Mouse (Mus musculus) forebrain, embryonic 15.5 days (tissue): ENCODE results near the gene Nrm. TPM values are rescaled to one million over a fixed set of nuclear protein-coding genes. Genes with fewer than 3 reads are reported as not detected.

Source experiments
- ATAC-seq: fragments of 200-750 bp; cut with Nextera tagmentation; replicated peaks from 2 replicates; pipeline ENCODE4 v1.8.0; 2017; ENCODE audit warnings: mild to moderate bottlenecking, moderate TSS enrichment, moderate library complexity
- H3K27ac ChIP-seq: fragments of 300-500 bp; sonication (generic); replicated peaks from 2 replicates; pipeline ENCODE4 v1.5.1; 2015; ENCODE audit warnings: mild to moderate bottlenecking, inconsistent platforms
- H3K27me3 ChIP-seq: fragments of 300-500 bp; sonication (generic); 2 replicates; pipeline ENCODE4 v1.6.1; 2015; ENCODE audit warnings: inconsistent platforms
- H3K36me3 ChIP-seq: fragments of 300-500 bp; sonication (generic); 2 replicates; pipeline ENCODE4 v1.6.1; 2015; ENCODE audit warnings: mild to moderate bottlenecking, inconsistent platforms
- H3K4me1 ChIP-seq: fragments of 300-500 bp; sonication (generic); 2 replicates; pipeline ENCODE4 v1.6.1; 2015; ENCODE audit warnings: inconsistent platforms
- H3K4me2 ChIP-seq: fragments of 300-500 bp; sonication (generic); replicated peaks from 2 replicates; pipeline ENCODE4 v1.6.1; 2015; ENCODE audit warnings: mild to moderate bottlenecking, inconsistent platforms
- H3K4me3 ChIP-seq: fragments of 300-500 bp; sonication (generic); 2 replicates; pipeline ENCODE4 v1.5.1; 2015; ENCODE audit warnings: mild to moderate bottlenecking, inconsistent platforms
- H3K9ac ChIP-seq: fragments of 300-500 bp; sonication (generic); replicated peaks from 2 replicates; pipeline ENCODE4 v1.6.1; 2015; ENCODE audit warnings: mild to moderate bottlenecking, inconsistent platforms
- H3K9me3 ChIP-seq: fragments of 300-500 bp; sonication (generic); 2 replicates; pipeline ENCODE4 v1.6.1; 2016; ENCODE audit warnings: inconsistent platforms
- WGBS: fragments of 180-500 bp; shearing (Covaris S2); methylation state at CpG from one replicate; pipeline ENCODE4 v1.1.7; 2015; ENCODE audit warnings: mixed read lengths; 5-methylcytosine and 5-hydroxymethylcytosine counted together
- polyA plus RNA-seq: library from polyadenylated mRNA; unstranded; fragments of >200 nt; fragmentation: Nextera tagmentation; extraction: Ambion mirVana; gene quantifications from 2 replicates; pipeline ENCODE4 v1.2.1, GENCODE M21; 2015

The Nrm gene
- polyA plus RNA-seq, 1 experiment from 2014 or later: 24.5 TPM

DNA sequence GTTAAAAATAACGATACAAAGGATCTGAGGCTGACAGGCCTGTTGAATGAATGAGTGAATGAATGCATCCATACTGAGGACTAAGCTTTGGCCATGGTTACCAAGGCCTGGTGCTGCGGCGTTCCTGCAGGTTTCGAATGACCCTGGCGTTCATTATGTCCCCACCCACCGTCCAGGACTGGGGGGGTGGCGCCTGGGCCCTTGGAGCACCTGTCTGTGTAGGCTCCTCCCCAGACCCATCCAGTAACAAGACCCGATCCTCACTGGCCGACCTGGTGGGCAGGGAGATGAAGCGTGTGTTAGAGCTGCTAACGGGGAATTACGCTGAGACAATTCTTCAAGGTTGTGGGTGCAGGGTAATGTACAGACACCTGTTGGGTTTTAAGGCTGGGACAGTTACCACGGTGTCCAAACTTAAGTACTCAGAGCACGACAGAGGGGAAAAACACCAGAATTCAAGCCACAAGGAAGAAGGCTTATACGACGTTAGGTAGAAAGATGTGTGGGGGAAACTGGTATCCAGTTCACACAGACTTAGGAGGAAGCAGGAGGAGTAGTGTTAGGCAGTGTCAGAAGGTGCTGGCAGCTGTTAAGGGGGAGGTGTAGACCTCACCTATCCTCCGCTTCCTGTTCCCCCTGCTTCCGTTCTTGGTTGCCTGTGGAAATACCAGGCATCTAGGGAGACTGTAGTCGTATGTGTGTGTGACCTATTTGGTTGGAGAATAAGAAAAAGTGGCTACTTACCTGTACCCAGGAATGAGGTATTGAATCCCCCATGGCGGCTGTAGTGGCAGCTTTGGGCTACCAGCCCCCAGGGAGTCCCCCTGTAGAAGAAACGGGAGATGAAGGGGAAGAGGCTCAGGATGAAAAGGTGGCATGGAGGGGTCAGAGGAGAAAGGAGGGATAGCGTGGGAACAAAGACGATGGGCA lies 36.8 kb downstream of the Nrm start:
- Histone ChIP-seq H3K4me3 (peak overlapping the region; percentile 66), H3K9me3 (no peaks in the 10 kb centered on the region), H3K4me1 (peaks cover 21% of the 10 kb centered on the region), H3K4me2 (peak overlapping the region; percentile 95), H3K9ac (peak overlapping the region; percentile 87; the same call in 1 of the 2 replicates), H3K27me3 (no peaks in the 10 kb centered on the region), H3K27ac (peak overlapping the region; percentile 94), H3K36me3 (peaks cover 65% of the 10 kb centered on the region)
- 43% methylated on average over 23 of the region's 23 CpGs for WGBS
- ATAC-seq: peak; percentile 43

DNA sequence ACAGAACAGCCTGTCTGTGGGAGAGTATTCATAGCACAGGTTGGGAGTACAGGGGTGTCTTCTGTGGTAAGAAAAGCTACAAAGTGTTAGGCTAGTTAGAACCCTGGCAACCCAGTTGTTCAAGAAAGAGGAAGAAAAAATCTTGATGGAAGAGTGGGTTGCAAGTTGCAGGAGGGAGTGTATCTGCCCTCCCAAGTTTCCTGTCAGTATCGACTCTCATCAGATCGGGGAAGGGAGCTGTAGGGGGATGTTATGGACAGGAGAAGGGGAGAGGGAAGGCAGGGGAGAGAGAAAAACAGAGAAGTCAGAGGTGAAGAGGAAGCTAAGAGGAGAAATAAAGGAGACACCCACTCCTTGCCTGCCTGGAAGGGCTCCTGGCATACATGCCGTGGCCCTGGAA lies 39.5 kb downstream of the Nrm start:
- Histone ChIP-seq H3K27ac (no peak overlapping the region), H3K4me3 (no peak overlapping the region), H3K36me3 (peaks cover 71% of the 10 kb centered on the region), H3K27me3 (no peaks in the 10 kb centered on the region), H3K4me2 (no peak overlapping the region), H3K4me1 (peaks cover 19% of the 10 kb centered on the region), H3K9ac (no peak overlapping the region), H3K9me3 (no peaks in the 10 kb centered on the region)
- no peak for ATAC-seq
- 92% methylated on average over 3 of the region's 3 CpGs for WGBS

- Histone ChIP-seq H3K27me3 (no peaks in the 10 kb centered on the region), H3K9me3 (no peaks in the 10 kb centered on the region), H3K9ac (no peak overlapping the region), H3K36me3 (peaks cover 85% of the 10 kb centered on the region), H3K4me3 (no peak overlapping the region), H3K4me2 (no peak overlapping the region), H3K27ac (no peak overlapping the region), H3K4me1 (peaks cover 22% of the 10 kb centered on the region)
- ATAC-seq: no peak
- 91% methylated on average over 9 of the region's 9 CpGs for WGBS
Measured at GRCm38 (mm10) chr17:35903343-35903991, 42.3 kb downstream of the Nrm start.

- Histone ChIP-seq H3K4me2 (no peak overlapping the region), H3K36me3 (peaks cover 84% of the 10 kb centered on the region), H3K9ac (no peak overlapping the region), H3K27me3 (no peaks in the 10 kb centered on the region), H3K27ac (no peak overlapping the region), H3K9me3 (no peaks in the 10 kb centered on the region), H3K4me3 (no peak overlapping the region), H3K4me1 (peaks cover 27% of the 10 kb centered on the region)
- ATAC-seq: no peak
- WGBS: 79% methylated on average over 4 of the region's 4 CpGs
Measured at GRCm38 (mm10) chr17:35903992-35904355, 42.9 kb downstream of the Nrm start.

DNA sequence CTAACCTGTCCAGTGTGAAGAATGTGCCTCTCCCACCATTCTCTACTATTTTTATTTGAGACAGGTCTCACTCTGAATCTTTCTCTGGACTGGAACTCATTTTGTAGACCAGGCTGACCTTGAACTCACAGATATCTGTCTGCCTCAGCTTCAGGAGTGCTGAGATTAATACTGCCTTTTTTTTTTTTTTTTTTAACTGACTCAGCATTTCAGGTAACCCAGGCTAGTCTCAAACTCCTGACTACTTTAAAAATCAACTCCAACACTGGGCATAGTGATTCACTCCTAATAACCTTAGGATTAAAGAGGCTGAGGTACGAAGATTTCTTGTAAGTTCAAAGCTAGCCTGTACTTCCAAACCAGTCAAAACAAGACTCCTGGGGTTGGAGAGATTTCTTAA lies 44.5 kb downstream of the Nrm start:
- peaks cover 68% of the 10 kb centered on the region for H3K36me3 ChIP-seq

GRCm38 (mm10) chr17:35907609-35908008 lies 46.5 kb downstream of the Nrm start:
- Histone ChIP-seq H3K36me3 (peaks cover 52% of the 10 kb centered on the region), H3K4me2 (0 out of 2 replicates have a peak overlapping the region, but pooled peaks have one; percentile 76), H3K4me3 (no peak overlapping the region), H3K9ac (no peak overlapping the region), H3K27me3 (no peaks in the 10 kb centered on the region), H3K27ac (no peak overlapping the region), H3K9me3 (no peaks in the 10 kb centered on the region), H3K4me1 (peaks cover 34% of the 10 kb centered on the region)
- ATAC-seq: no peak
- whole genome bisulfite sequencing: 86% methylated on average over 2 of the region's 2 CpGs

More for the DNA sequence above, 44.5 kb downstream of the Nrm start:
- WGBS: 91% methylated on average over 1 of the region's 1 CpGs
- Histone ChIP-seq H3K9me3 (no peaks in the 10 kb centered on the region), H3K4me3 (no peak overlapping the region), H3K27me3 (no peaks in the 10 kb centered on the region), H3K27ac (no peak overlapping the region), H3K4me1 (peaks cover 34% of the 10 kb centered on the region), H3K4me2 (no peak overlapping the region), H3K9ac (no peak overlapping the region)
- no peak for ATAC-seq

- peak overlapping the region; percentile 89 for H3K27ac ChIP-seq
- H3K4me2 ChIP-seq: peak overlapping the region; percentile 76
- no peaks in the 10 kb centered on the region for H3K9me3 ChIP-seq
- H3K4me1 ChIP-seq: peaks cover 34% of the 10 kb centered on the region
- 24% methylated on average over 20 of the region's 20 CpGs for WGBS
- H3K27me3 ChIP-seq: no peaks in the 10 kb centered on the region
- H3K4me3 ChIP-seq: peak overlapping the region; percentile 89
- H3K9ac ChIP-seq: peak overlapping the region; percentile 92
- H3K36me3 ChIP-seq: peaks cover 40% of the 10 kb centered on the region
- peak; percentile 31 for ATAC-seq
Measured at GRCm38 (mm10) chr17:35909186-35909918, 48.2 kb downstream of the Nrm start.

GRCm38 (mm10) chr17:35909919-35910369 lies 48.8 kb downstream of the Nrm start, which contains the start of gene Atat1:
Atat1 (minus strand) TSS chr17:35910075.
- ATAC-seq: peak; percentile 91
- Histone ChIP-seq H3K4me2 (peak within 1 kb of the TSS; percentile 76), H3K9me3 (no peaks in the 10 kb centered on the region), H3K4me1 (peaks cover 39% of the 10 kb centered on the region), H3K9ac (peak within 1 kb of the TSS; percentile 92), H3K36me3 (peaks cover 35% of the 10 kb centered on the region), H3K27me3 (no peaks in the 10 kb centered on the region), H3K27ac (peak within 1 kb of the TSS; percentile 89), H3K4me3 (peak within 1 kb of the TSS; percentile 89)
- 3% methylated on average over 25 of the region's 25 CpGs for WGBS

GRCm38 (mm10) chr17:35914975-35915374 lies 53.9 kb downstream of the Nrm start:
- 87% methylated on average over 6 of the region's 6 CpGs for whole genome bisulfite sequencing
- H3K9ac ChIP-seq: no peak overlapping the region
- H3K9me3 ChIP-seq: no peaks in the 10 kb centered on the region
- no peak overlapping the region for H3K27ac ChIP-seq
- H3K4me2 ChIP-seq: peak overlapping the region; percentile 66
- H3K36me3 ChIP-seq: peaks cover 7% of the 10 kb centered on the region; the same call in 1 of the 2 replicates
- no peak for ATAC-seq
- peaks cover 24% of the 10 kb centered on the region for H3K4me1 ChIP-seq
- peak overlapping the region; percentile 77; the same call in 1 of the 2 replicates for H3K4me3 ChIP-seq
- no peaks in the 10 kb centered on the region for H3K27me3 ChIP-seq
